In the genomic region with DNA sequence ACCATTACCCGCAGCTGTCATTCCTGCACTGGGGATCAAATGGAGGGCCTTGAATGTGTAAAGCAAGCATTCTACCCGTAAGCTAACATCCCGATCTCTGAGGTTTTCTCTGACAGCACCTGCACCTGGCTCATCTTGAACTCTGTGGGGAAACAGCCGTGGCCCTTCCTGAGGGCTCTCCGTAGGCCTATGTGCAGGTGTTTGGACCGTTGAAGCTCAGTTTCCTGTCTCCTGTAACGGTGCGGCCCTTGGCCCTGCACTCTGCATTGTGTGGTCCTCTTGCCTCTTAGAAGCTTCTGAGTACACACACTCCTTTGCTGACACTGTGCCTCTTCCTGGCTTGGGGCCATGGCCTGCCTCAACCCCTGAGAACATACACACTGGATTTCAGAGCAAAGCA, we compare ENCODE assay signal across 28 mouse cellular contexts. TPM values are rescaled to one million over a fixed set of nuclear protein-coding genes. Genes with fewer than 3 reads are reported as not detected.
DNase-seq lines count a peak whose midpoint lies in the region; ATAC-seq and TF ChIP-seq lines count a peak whose summit lies in the region.
"Had no signal": no experiment of that assay in that cellular context is flagged by ENCODE, and none has a peak within 500 bp of the region (broad histone marks: within the 10 kb centered on the region; RNA-seq: fewer than 3 reads in every experiment).

No protein-coding gene starts in this region.

- no peaks in the 10 kb centered on the region for H3K9me3 ChIP-seq in liver, postnatal 0 days (ENCODE audit: low read length)
- H3K9me3 ChIP-seq in liver, embryonic 11.5 days (ENCODE audit: control insufficient read depth, low read length), result no peaks in the 10 kb centered on the region
- H3K9me3 ChIP-seq in embryonic facial prominence, embryonic 10.5 days, result no peaks in the 10 kb centered on the region
- H3K9me3 ChIP-seq: embryonic facial prominence, embryonic 15.5 days; forebrain, embryonic 10.5 days; heart, embryonic 10.5 days; hindbrain, embryonic 15.5 days; intestine, embryonic 15.5 days; limb, embryonic 15.5 days; neural tube, embryonic 15.5 days had no signal

- TF ChIP-seq CTCF in liver, postnatal 0 days (IDR thresholded peaks at IDR 0.05; ENCODE audit: low read depth), result no peak

- DNase-seq in adrenal gland, adult 2 months, result peak; percentile 35
- no peak for DNase-seq in adrenal gland, adult 18-20 months (ENCODE audit: low spot score in 2 of 2)
- DNase-seq in liver, postnatal 0 days, result peak; percentile 31
- DNase-seq in liver, embryonic 11.5 days (ENCODE audit: low spot score), result no peak
- DNase-seq in thymus, adult 18-20 months, result peak; percentile 86 to 94
- peak; percentile 81 for DNase-seq in thymus, postnatal 4 days
- DNase-seq in embryonic facial prominence, embryonic 10.5 days (ENCODE audit: low spot score), result no peak
- DNase-seq in frontal cortex, postnatal 25 days (ENCODE audit: low spot score in 2 of 2), result no peak
- DNase-seq: cerebellum, adult 11 months; embryo, embryonic 11 days; gastrocnemius, postnatal 36 days; heart, postnatal 4 days; kidney, adult 9 months; kidney, postnatal 25 days; lung, postnatal 36 days; right cerebral cortex, postnatal 14 days had no signal

- no peak overlapping the region for H3K9ac ChIP-seq in liver, postnatal 0 days (replicated peaks)
- no peak overlapping the region for H3K9ac ChIP-seq in liver, embryonic 11.5 days (ENCODE audit: low read depth, low read length)
- H3K9ac ChIP-seq: embryonic facial prominence, embryonic 15.5 days; hindbrain, embryonic 15.5 days; intestine, embryonic 15.5 days; limb, embryonic 15.5 days; neural tube, embryonic 15.5 days had no signal

- no peaks in the 10 kb centered on the region for H3K36me3 ChIP-seq in liver, postnatal 0 days (replicated peaks; ENCODE audit: insufficient read depth, low read length)
- no peaks in the 10 kb centered on the region for H3K36me3 ChIP-seq in liver, embryonic 11.5 days (ENCODE audit: control insufficient read depth, insufficient read depth, low read length)
- no peaks in the 10 kb centered on the region for H3K36me3 ChIP-seq in embryonic facial prominence, embryonic 10.5 days (replicated peaks)
- H3K36me3 ChIP-seq: embryonic facial prominence, embryonic 15.5 days; forebrain, embryonic 10.5 days; heart, embryonic 10.5 days; hindbrain, embryonic 15.5 days; intestine, embryonic 15.5 days; limb, embryonic 15.5 days; neural tube, embryonic 15.5 days had no signal

- 59% methylated on average over 8 of the region's 8 CpGs for WGBS in liver, postnatal 0 days (ENCODE audit: insufficient replicate concordance)
- WGBS in liver, embryonic 11.5 days, result 80% methylated on average over 8 of the region's 8 CpGs
- WGBS in embryonic facial prominence, embryonic 10.5 days, result 87% methylated on average over 8 of the region's 8 CpGs

- H3K27me3 ChIP-seq in liver, postnatal 0 days (ENCODE audit: insufficient read depth, low read length), result no peaks in the 10 kb centered on the region
- no peaks in the 10 kb centered on the region for H3K27me3 ChIP-seq in liver, embryonic 11.5 days (replicated peaks; ENCODE audit: control insufficient read depth, insufficient read depth, low read length)
- no peaks in the 10 kb centered on the region for H3K27me3 ChIP-seq in embryonic facial prominence, embryonic 10.5 days (replicated peaks; ENCODE audit: low read depth, poor library complexity, severe bottlenecking)
- H3K27me3 ChIP-seq: embryonic facial prominence, embryonic 15.5 days; hindbrain, embryonic 15.5 days; intestine, embryonic 15.5 days; limb, embryonic 15.5 days; neural tube, embryonic 15.5 days had no signal

- no peak overlapping the region for H3K4me3 ChIP-seq in liver, postnatal 0 days (ENCODE audit: low read depth, low read length)
- H3K4me3 ChIP-seq in liver, embryonic 11.5 days (ENCODE audit: low read depth, low read length), result no peak overlapping the region
- no peak overlapping the region for H3K4me3 ChIP-seq in embryonic facial prominence, embryonic 10.5 days
- H3K4me3 ChIP-seq: embryonic facial prominence, embryonic 15.5 days; forebrain, embryonic 10.5 days; heart, embryonic 10.5 days; hindbrain, embryonic 15.5 days; intestine, embryonic 15.5 days; limb, embryonic 15.5 days; neural tube, embryonic 15.5 days had no signal

- no peak overlapping the region for H3K4me2 ChIP-seq in liver, postnatal 0 days (ENCODE audit: low read depth, low read length)
- H3K4me2 ChIP-seq in liver, embryonic 11.5 days, result no peak overlapping the region
- H3K4me2 ChIP-seq: embryonic facial prominence, embryonic 15.5 days; hindbrain, embryonic 15.5 days; intestine, embryonic 15.5 days; limb, embryonic 15.5 days; neural tube, embryonic 15.5 days had no signal

- TF ChIP-seq EP300 in liver, postnatal 0 days (IDR thresholded peaks at IDR 0.05; ENCODE audit: low read depth), result no peak

- peak overlapping the region; percentile 76 for H3K27ac ChIP-seq in liver, postnatal 0 days (ENCODE audit: low read depth)
- no peak overlapping the region for H3K27ac ChIP-seq in liver, embryonic 11.5 days (ENCODE audit: low read depth, low read length)
- H3K27ac ChIP-seq in embryonic facial prominence, embryonic 10.5 days (replicated peaks), result no peak overlapping the region
- H3K27ac ChIP-seq: embryonic facial prominence, embryonic 15.5 days; forebrain, embryonic 10.5 days; heart, embryonic 10.5 days; hindbrain, embryonic 15.5 days; intestine, embryonic 15.5 days; limb, embryonic 15.5 days; neural tube, embryonic 15.5 days had no signal

- peak; percentile 32; the same call in 1 of the 2 replicates for ATAC-seq in liver, postnatal 0 days
- no peak for ATAC-seq in liver, embryonic 11.5 days (replicated peaks; ENCODE audit: low FRiP score)
- ATAC-seq: intestine, embryonic 15.5 days; midbrain, embryonic 16.5 days had no signal

- H3K4me1 ChIP-seq in liver, postnatal 0 days (ENCODE audit: insufficient read depth), result 0 out of 2 replicates have a peak, but pooled peaks cover 9% of the 10 kb centered on the region
- 0 out of 2 replicates have a peak, but pooled peaks cover 2% of the 10 kb centered on the region for H3K4me1 ChIP-seq in liver, embryonic 11.5 days (replicated peaks; ENCODE audit: control insufficient read depth, insufficient read depth, low read length)
- H3K4me1 ChIP-seq in embryonic facial prominence, embryonic 10.5 days, result peaks cover 6% of the 10 kb centered on the region; the same call in 1 of the 2 replicates
- H3K4me1 ChIP-seq: embryonic facial prominence, embryonic 15.5 days; hindbrain, embryonic 15.5 days; intestine, embryonic 15.5 days; limb, embryonic 15.5 days; neural tube, embryonic 15.5 days had no signal

RNA-seq across cellular contexts. Expression of gene Gm525, which starts 4.0 kb away (rescaled TPM):
- not detected for total RNA-seq in adrenal gland, adult 2 months (2021)
- polyA plus RNA-seq in adrenal gland, adult 2 months (2012; rRNA removed), result 0.26 and 0.58 TPM in 2 replicates
- total RNA-seq in adrenal gland, adult 18-20 months (2021), result not detected
- polyA plus RNA-seq in liver, postnatal 0 days (2015; fragmentation: Nextera tagmentation; extraction: Ambion mirVana), result 0.31 and 0.39 TPM in 2 replicates
- polyA plus RNA-seq in liver, embryonic 11.5 days (2014; fragmentation: Nextera tagmentation; extraction: Ambion mirVana), result not detected in 2 replicates
- not detected in 2 replicates for polyA plus RNA-seq in embryonic facial prominence, embryonic 10.5 days (2016; fragmentation: Nextera tagmentation; extraction: Ambion mirVana)
- total RNA-seq: gastrocnemius, postnatal 36 days; heart, postnatal 4 days; layer of hippocampus, adult 8-10 months; left cerebral cortex, adult 18-20 months; left cerebral cortex, postnatal 36 days; MEL had no signal
- polyA plus RNA-seq: forebrain, embryonic 10.5 days; heart, embryonic 10.5 days; hindbrain, embryonic 15.5 days; midbrain, embryonic 16.5 days; neural tube, embryonic 15.5 days had no signal

RNA-seq across cellular contexts. Expression of gene Dgke, which starts 11.0 kb away (rescaled TPM):
- total RNA-seq in adrenal gland, adult 2 months (2021), result 10 to 100 TPM; 11.0 to 11.3 TPM
- 7.8 TPM in 2 replicates for polyA plus RNA-seq in adrenal gland, adult 2 months (2012; rRNA removed)
- total RNA-seq in adrenal gland, adult 18-20 months (2021), result 10 to 100 TPM; 10.9 to 12.2 TPM
- polyA plus RNA-seq in liver, postnatal 0 days (2015; fragmentation: Nextera tagmentation; extraction: Ambion mirVana), result 0.53 and 0.60 TPM in 2 replicates
- 1.8 and 1.9 TPM in 2 replicates for polyA plus RNA-seq in liver, embryonic 11.5 days (2014; fragmentation: Nextera tagmentation; extraction: Ambion mirVana)
- polyA plus RNA-seq in embryonic facial prominence, embryonic 10.5 days (2016; fragmentation: Nextera tagmentation; extraction: Ambion mirVana), result 4.5 and 4.7 TPM in 2 replicates

Comparison
In these comparisons a context has a peak if more than half of its experiments do, and no peak if none do; other contexts are left out.
1. DNase-seq: peak in adrenal gland, adult 2 months (single experiment), liver, postnatal 0 days (single experiment), thymus, adult 18-20 months (2 of 2) and thymus, postnatal 4 days (single experiment); none in adrenal gland, adult 18-20 months (0 of 2), liver, embryonic 11.5 days (single experiment), embryonic facial prominence, embryonic 10.5 days (single experiment) and frontal cortex, postnatal 25 days (0 of 2).